Mouse (Mus musculus): Measurements from ENCODE around the gene Nnmt.

DNA sequence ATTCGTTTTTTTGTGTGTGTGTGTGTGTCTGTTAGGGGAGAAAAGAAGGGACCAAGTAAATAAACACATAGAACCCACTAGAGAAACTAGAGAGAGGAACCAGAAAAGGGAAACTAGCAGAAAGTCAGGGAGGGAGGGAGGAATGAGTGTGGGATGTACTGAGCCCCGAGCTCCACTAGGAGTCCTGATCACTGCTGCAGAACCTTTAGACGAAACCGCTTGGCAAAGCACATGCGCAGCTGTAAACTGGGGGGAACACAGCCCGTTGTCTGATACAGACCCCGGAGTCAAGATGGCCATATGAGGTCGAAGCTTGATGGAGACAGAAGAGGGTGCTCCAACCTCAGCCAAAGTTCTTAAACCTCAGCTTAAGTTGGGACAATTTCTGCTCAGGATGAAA, 11.0 kb downstream of the Nnmt start:
- TF ChIP-seq CTCF (conservative IDR thresholded peaks at IDR 0.05 in 1 of 2, IDR thresholded peaks at IDR 0.05 in 1 of 2; ENCODE audit: low read depth in 2 of 2, low read length in 2 of 2) = peak in 1 of 2 experiments; percentile 39; a peak in 2 of 4 replicates
- TF ChIP-seq HCFC1 (IDR thresholded peaks at IDR 0.05; ENCODE audit: low read depth, low read length) = no peak
- no peak for TF ChIP-seq POLR2A (IDR thresholded peaks at IDR 0.05; ENCODE audit: low read depth, low read length)
- no peak for TF ChIP-seq USF1 (IDR thresholded peaks at IDR 0.05; ENCODE audit: low read depth, low read length)
- TF ChIP-seq ELF1 (IDR thresholded peaks at IDR 0.05; ENCODE audit: low read depth, low read length) = no peak
- TF ChIP-seq RCOR1 (conservative IDR thresholded peaks at IDR 0.05; ENCODE audit: low read depth, low read length) = no peak
- TF ChIP-seq MXI1 (IDR thresholded peaks at IDR 0.05; ENCODE audit: low read depth, low read length) = no peak
